Mouse (Mus musculus): ENCODE measurements around the gene Smg6. TPM values are rescaled to one million over a fixed set of nuclear protein-coding genes. Genes with fewer than 3 reads are reported as not detected.

The Smg6 gene
- total and polyA plus RNA-seq, 2 experiments from 2014 or later, result 7.1 to 21.1 TPM

GRCm38 (mm10) chr11:74912492-74912891 lies 13.1 kb upstream of the Smg6 start:
- WGBS, result 88% methylated on average over 3 of the region's 3 CpGs
- no peak overlapping the region for H3K27ac ChIP-seq (ENCODE audit: low read depth)
- no peak overlapping the region for H3K9ac ChIP-seq (replicated peaks; ENCODE audit: low read depth, low read length)
- DNase-seq (ENCODE audit: low spot score), result no peak
- no peak overlapping the region for H3K4me2 ChIP-seq (ENCODE audit: low read depth, low read length)
- peaks cover 6% of the 10 kb centered on the region; the same call in 1 of the 2 replicates for H3K4me1 ChIP-seq (ENCODE audit: control insufficient read depth, insufficient read depth)
- no peaks in the 10 kb centered on the region for H3K27me3 ChIP-seq (ENCODE audit: control insufficient read depth, insufficient read depth, low read length)
- no peaks in the 10 kb centered on the region for H3K9me3 ChIP-seq (replicated peaks; ENCODE audit: control insufficient read depth, low read length)
- no peak for ATAC-seq (ENCODE audit: insufficient read depth, low read depth)
- no peak overlapping the region for H3K4me3 ChIP-seq (ENCODE audit: low read depth, low read length)
- H3K36me3 ChIP-seq (replicated peaks; ENCODE audit: control insufficient read depth, insufficient read depth, low read length), result peaks cover 20% of the 10 kb centered on the region
- TF ChIP-seq EP300 (IDR thresholded peaks at IDR 0.05; ENCODE audit: low read depth) (no peak), CTCF (IDR thresholded peaks at IDR 0.05; ENCODE audit: low read depth) (no peak)

- no peak overlapping the region for H3K4me3 ChIP-seq (ENCODE audit: low read depth, low read length)
- TF ChIP-seq EP300 (IDR thresholded peaks at IDR 0.05; ENCODE audit: low read depth), result no peak
- no peak for TF ChIP-seq CTCF (IDR thresholded peaks at IDR 0.05; ENCODE audit: low read depth)
- DNase-seq (ENCODE audit: low spot score) (no peak), ATAC-seq (ENCODE audit: insufficient read depth, low read depth) (no peak)
- WGBS, result 73% methylated on average over 6 of the region's 6 CpGs
- peaks cover 21% of the 10 kb centered on the region for H3K36me3 ChIP-seq (replicated peaks; ENCODE audit: control insufficient read depth, insufficient read depth, low read length)
- H3K27ac ChIP-seq (ENCODE audit: low read depth), result no peak overlapping the region
- no peak overlapping the region for H3K9ac ChIP-seq (replicated peaks; ENCODE audit: low read depth, low read length)
- no peaks in the 10 kb centered on the region for H3K9me3 ChIP-seq (replicated peaks; ENCODE audit: control insufficient read depth, low read length)
- H3K4me2 ChIP-seq (ENCODE audit: low read depth, low read length), result no peak overlapping the region
- no peaks in the 10 kb centered on the region for H3K27me3 ChIP-seq (ENCODE audit: control insufficient read depth, insufficient read depth, low read length)
- H3K4me1 ChIP-seq (ENCODE audit: control insufficient read depth, insufficient read depth), result peaks cover 6% of the 10 kb centered on the region; the same call in 1 of the 2 replicates
Measured at GRCm38 (mm10) chr11:74919249-74919648, 6.4 kb upstream of the Smg6 start.

- 58% methylated on average over 4 of the region's 4 CpGs for WGBS
- peaks cover 4% of the 10 kb centered on the region; the same call in 1 of the 2 replicates for H3K36me3 ChIP-seq (replicated peaks; ENCODE audit: control insufficient read depth, insufficient read depth, low read length)
- TF ChIP-seq CTCF (IDR thresholded peaks at IDR 0.05; ENCODE audit: low read depth), result peak; percentile 29; the same call in 1 of the 2 replicates
- no peak for TF ChIP-seq EP300 (IDR thresholded peaks at IDR 0.05; ENCODE audit: low read depth)
- H3K27me3 ChIP-seq (ENCODE audit: control insufficient read depth, insufficient read depth, low read length), result no peaks in the 10 kb centered on the region
- no peak overlapping the region for H3K27ac ChIP-seq (ENCODE audit: low read depth)
- no peak overlapping the region for H3K4me3 ChIP-seq (ENCODE audit: low read depth, low read length)
- ATAC-seq (ENCODE audit: insufficient read depth, low read depth) (no peak), DNase-seq (ENCODE audit: low spot score) (no peak)
- H3K9me3 ChIP-seq (replicated peaks; ENCODE audit: control insufficient read depth, low read length), result no peaks in the 10 kb centered on the region
- peaks cover 7% of the 10 kb centered on the region for H3K4me1 ChIP-seq (ENCODE audit: control insufficient read depth, insufficient read depth)
- H3K4me2 ChIP-seq (ENCODE audit: low read depth, low read length), result no peak overlapping the region
- H3K9ac ChIP-seq (replicated peaks; ENCODE audit: low read depth, low read length), result no peak overlapping the region
Measured at GRCm38 (mm10) chr11:74924149-74924548, 1.5 kb upstream of the Smg6 start.

GRCm38 (mm10) chr11:74926388-74927005 lies 874 bp downstream of the Smg6 start:
- Histone ChIP-seq H3K4me1 (ENCODE audit: control insufficient read depth, insufficient read depth) (peaks cover 7% of the 10 kb centered on the region), H3K4me2 (ENCODE audit: low read depth, low read length) (peak overlapping the region; percentile 72), H3K27me3 (ENCODE audit: control insufficient read depth, insufficient read depth, low read length) (no peaks in the 10 kb centered on the region), H3K27ac (ENCODE audit: low read depth) (peak overlapping the region; percentile 91), H3K9me3 (replicated peaks; ENCODE audit: control insufficient read depth, low read length) (no peaks in the 10 kb centered on the region), H3K36me3 (replicated peaks; ENCODE audit: control insufficient read depth, insufficient read depth, low read length) (peaks cover 15% of the 10 kb centered on the region), H3K4me3 (ENCODE audit: low read depth, low read length) (peak overlapping the region; percentile 90), H3K9ac (replicated peaks; ENCODE audit: low read depth, low read length) (peak overlapping the region; percentile 91)
- TF ChIP-seq CTCF (IDR thresholded peaks at IDR 0.05; ENCODE audit: low read depth) (no peak), EP300 (IDR thresholded peaks at IDR 0.05; ENCODE audit: low read depth) (no peak)
- 2% methylated on average over 11 of the region's 11 CpGs for WGBS
- ATAC-seq (ENCODE audit: insufficient read depth, low read depth) (peak; percentile 14), DNase-seq (ENCODE audit: low spot score) (peak; percentile 63)

GRCm38 (mm10) chr11:74927236-74927725 lies 1.7 kb downstream of the Smg6 start:
- no peaks in the 10 kb centered on the region for H3K27me3 ChIP-seq (ENCODE audit: control insufficient read depth, insufficient read depth, low read length)
- WGBS, result 84% methylated on average over 2 of the region's 2 CpGs
- no peak overlapping the region for H3K27ac ChIP-seq (ENCODE audit: low read depth)
- H3K36me3 ChIP-seq (replicated peaks; ENCODE audit: control insufficient read depth, insufficient read depth, low read length), result peaks cover 20% of the 10 kb centered on the region
- TF ChIP-seq CTCF (IDR thresholded peaks at IDR 0.05; ENCODE audit: low read depth) (no peak), EP300 (IDR thresholded peaks at IDR 0.05; ENCODE audit: low read depth) (no peak)
- H3K9ac ChIP-seq (replicated peaks; ENCODE audit: low read depth, low read length), result no peak overlapping the region
- ATAC-seq (ENCODE audit: insufficient read depth, low read depth) (no peak), DNase-seq (ENCODE audit: low spot score) (no peak)
- peak overlapping the region; percentile 90 for H3K4me3 ChIP-seq (ENCODE audit: low read depth, low read length)
- H3K4me2 ChIP-seq (ENCODE audit: low read depth, low read length), result peak overlapping the region; percentile 72; the same call in 1 of the 2 replicates
- H3K9me3 ChIP-seq (replicated peaks; ENCODE audit: control insufficient read depth, low read length), result no peaks in the 10 kb centered on the region
- H3K4me1 ChIP-seq (ENCODE audit: control insufficient read depth, insufficient read depth), result peaks cover 7% of the 10 kb centered on the region
